Mouse (Mus musculus): ENCODE results near the gene Trim66.

The Trim66 gene

DNA sequence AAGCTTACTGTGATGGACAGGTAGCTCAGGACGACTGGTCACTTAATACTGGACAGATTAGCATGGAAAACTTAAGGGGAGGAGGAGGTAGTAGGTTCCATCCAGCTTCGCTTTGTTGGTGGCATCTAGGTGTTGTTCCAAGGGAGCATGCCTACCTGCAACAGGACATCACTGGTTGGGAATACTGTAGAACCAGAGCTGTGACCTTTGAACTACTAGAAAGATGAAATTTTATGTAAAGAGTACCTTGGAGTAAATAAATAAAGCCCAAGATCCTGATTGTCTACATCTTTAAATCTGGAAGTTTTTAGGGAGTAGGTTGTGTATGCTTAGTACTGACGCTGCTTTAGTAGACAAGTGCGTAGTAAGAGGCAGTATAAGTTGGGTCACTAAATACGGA, 14.2 kb upstream of the Trim66 start:
- no peak for DNase-seq (ENCODE audit: low spot score)

GRCm38 (mm10) chr7:109519936-109520335, 12.0 kb upstream of the Trim66 start:
- DNase-seq (ENCODE audit: low spot score) = no peak

DNA sequence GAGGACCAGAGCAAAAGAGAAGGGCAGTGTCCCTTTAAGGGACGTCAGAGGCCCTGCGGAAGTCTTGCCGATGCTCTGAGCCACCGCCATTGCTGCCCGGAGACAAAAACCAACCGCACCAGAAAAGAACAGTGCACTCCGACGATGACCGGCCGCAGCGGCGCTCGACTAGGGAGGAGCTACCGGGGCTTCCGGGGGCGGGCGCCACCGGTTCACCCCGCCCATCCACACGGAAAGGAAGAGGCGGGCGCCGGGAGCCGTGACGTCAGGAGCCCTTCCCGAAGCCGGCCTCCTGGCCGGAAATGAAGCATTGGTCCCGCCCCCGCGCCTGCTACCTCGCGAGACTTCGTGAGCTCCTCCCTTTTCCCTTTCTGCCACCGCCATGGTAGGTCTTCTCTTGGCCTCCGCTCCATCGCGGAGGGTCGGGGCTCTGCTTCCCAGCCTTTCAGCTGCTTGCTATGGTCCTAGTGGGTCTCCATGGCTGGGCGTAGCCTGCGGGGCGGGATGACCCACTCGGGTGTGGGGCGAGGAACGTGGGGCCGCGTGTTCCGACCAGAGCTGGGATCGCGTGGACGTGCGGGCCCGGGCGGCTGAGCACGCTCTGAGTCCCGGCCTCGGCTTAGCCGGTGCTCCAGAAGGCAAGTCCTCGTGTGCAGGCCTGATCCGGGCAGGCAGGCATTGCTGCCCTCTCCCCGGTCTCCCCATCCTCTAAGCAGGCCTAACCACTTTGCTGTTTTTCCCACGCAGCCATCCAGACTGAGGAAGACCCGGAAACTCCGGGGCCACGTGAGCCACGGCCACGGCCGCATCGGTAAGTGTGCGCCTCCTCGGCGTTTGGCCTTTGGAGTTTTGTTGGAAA, 11.1 kb upstream of the Trim66 start, which contains the start of gene Rpl27a:
Rpl27a (plus strand) TSS at position 310 of the 859 bp plus-strand sequence.
- peak; percentile 98 for DNase-seq (ENCODE audit: low spot score)

DNA sequence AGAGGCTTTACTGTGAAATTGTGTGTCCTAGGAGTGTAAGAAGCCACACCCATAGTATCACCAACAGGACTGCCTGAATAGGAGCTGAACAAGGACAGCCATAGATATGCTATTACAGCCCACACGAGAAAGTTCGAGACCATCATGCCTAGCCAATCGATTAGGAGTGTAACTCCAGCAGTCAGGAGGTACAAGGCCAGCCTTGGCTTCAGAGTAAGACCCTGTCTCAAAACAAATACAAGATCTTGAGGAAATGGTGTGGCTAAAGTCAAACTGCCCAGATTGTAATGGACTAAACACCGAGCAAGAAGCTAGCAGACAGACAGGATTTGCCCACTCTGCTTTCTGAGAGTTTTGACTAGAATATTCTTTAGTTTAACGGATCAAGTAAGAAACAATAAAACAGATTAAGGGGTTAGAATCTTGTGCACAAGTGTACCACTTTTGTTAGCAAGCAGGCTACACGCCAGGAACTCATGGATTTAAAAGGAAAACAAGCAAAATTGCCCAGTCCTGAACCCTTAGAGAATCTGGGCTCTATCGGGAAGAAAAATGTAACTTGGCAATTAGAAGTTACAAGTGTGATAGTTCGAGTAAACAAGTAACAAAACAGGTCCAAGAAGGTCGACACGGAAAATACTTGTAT, 10.2 kb upstream of the Trim66 start:
- no peak for DNase-seq (ENCODE audit: low spot score)

DNA sequence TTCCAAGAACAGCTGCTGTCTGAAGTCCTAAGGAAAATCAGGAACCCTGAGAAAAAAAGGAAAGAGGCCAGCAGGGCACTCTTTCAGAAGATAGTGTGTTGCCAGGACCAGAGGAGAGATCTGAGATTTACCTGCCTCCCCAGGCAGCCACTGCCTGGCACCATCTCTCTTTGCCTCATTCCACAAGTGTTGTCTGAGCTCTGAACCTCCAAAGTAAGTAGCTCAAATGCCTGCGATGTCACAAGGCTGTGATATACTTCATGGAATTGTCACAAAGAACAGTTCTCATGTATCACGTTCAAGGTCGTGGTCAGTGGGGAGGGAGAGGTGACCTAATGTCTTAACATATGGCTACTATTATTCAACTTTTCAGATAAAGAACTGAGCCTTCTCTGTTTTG, 8.6 kb upstream of the Trim66 start:
- DNase-seq (ENCODE audit: low spot score) = no peak

- no peak for DNase-seq (ENCODE audit: low spot score)
Observed at GRCm38 (mm10) chr7:109511838-109512237, 3.9 kb upstream of the Trim66 start.

GRCm38 (mm10) chr7:109510799-109511198, 2.9 kb upstream of the Trim66 start:
- DNase-seq (ENCODE audit: low spot score) = no peak

DNA sequence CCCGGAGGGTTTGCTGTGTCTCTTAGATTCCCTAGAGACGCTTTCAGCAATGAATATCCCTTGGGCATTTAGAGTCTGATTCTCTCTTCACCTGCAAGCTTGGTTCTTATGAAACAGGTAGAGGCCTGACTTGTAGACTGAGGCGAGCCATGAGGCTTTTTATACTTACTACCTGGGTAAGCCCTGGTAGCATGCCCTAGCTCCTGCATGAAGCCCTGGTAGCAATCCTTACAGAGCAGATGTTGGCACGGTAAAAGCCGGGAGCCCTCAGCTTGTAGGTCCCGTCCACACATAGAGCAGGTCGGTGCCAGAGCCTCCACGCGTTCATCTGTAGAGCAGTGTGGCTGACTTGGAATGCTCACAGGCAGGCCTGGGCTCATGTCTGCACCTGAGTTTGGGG, 362 bp downstream of the Trim66 start:
- no peak for DNase-seq (ENCODE audit: low spot score)

DNA sequence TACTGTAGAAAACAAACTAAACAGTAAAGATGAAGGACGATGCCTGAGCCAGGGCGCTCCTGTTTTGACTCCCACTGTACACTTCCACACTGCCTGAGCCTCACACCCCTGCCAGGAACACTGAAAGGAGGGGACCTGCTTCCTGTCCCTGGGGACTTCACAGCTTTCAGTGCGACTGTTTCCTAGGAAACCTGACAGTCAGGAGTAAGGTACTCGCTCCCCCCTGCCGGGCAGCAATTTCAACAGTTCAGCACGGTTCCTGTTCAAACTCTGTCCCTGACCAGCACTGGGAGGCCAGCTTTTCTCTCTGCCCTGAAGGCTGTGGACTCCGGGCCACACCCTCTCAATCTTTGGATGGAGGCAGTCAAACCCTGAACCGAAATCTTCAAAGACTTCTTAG, 815 bp downstream of the Trim66 start:
- DNase-seq (ENCODE audit: low spot score) = no peak

- DNase-seq (ENCODE audit: low spot score) = no peak
Observed at GRCm38 (mm10) chr7:109497507-109497906, 10.4 kb downstream of the Trim66 start.

DNA sequence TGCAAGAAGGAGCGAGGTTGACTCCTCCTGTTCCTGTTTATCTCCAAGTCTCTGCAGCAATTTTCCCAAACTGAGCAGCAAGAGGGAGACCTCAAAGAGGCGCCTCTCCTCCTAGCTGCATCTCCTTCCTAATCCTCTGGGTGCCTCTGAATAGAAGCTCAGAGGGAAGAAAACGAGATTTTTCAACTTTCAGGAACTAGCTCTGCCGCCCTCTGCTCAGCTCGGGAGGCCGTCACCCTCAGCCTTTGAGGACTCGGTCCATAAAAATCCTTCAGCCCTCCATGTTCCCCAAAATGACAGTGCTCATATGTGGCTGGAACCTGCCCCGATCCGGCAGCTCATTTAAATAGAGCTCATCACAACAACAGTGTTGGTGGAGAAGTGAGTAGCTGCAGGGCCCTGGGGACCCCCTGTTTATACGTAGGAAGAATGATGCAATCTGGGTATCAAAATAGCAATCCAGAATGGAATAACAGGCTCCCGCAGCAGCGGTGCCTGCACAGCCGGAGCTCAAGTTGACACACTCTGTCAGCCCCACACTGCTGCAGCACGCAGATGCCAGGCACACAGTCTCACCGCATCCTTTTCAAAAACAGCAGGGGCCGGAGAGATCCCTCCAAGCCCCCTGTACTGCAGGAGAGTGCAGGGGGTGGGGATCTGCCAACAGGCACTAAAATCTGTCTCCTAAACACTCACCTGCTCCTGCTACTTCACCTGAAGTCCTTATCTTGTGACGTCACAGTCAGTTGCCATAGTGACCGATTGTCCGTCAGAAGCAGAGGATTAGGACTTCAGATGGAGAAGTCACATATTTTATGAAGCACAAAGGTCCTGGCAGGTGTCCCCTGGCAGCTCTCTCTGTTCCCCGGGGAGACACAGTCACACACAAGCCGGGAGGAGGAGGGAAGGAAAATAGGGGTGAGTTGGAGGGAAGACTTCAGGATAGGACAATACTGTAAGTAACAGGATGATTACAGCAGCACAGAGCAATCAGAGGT, 14.3 kb downstream of the Trim66 start:
- no peak for DNase-seq (ENCODE audit: low spot score)

DNA sequence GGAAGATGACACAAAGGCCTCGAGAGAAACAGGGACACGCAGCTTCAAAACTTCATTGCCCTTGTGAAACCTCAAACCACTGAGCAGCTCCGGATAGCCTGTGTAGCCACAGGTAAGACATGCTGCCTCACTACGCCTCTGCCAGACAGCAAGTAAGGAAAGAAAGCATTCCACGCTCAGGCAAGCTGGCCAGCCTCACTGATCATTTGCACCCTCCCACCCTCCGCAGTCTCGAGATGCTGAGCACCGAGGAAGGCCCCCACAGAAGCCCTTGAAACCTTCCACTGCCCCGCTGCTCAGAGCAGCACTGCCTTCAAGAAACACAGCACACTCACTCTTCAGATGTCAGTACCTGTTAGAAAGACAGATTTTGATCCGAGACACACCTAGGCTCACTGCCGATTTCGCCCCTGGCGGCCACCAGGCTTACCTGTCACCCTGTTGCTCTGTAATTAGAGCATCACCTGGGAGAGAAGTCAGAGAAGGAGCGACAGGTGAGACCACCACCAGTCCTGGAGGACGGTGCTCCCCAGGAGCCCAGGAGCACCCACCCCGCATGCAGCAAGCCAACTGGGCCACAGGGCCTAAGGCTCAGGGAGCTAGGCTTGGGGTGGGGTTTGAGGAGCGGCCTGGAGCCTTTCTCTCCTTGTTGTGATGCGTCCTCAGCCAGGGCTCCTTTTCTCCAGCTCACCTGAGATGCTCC, 15.2 kb downstream of the Trim66 start:
- no peak for DNase-seq (ENCODE audit: low spot score)

GRCm38 (mm10) chr7:109484221-109484620, 23.7 kb downstream of the Trim66 start:
- DNase-seq (ENCODE audit: low spot score) = no peak

- DNase-seq (ENCODE audit: low spot score) = no peak
Observed at GRCm38 (mm10) chr7:109480765-109481197, 27.2 kb downstream of the Trim66 start.

- no peak for DNase-seq (ENCODE audit: low spot score)
Observed at GRCm38 (mm10) chr7:109477926-109478325, 30.0 kb downstream of the Trim66 start.

GRCm38 (mm10) chr7:109470700-109471099, 37.2 kb downstream of the Trim66 start:
- no peak for DNase-seq (ENCODE audit: low spot score)

- DNase-seq (ENCODE audit: low spot score) = no peak
Observed at GRCm38 (mm10) chr7:109468262-109468701, 39.7 kb downstream of the Trim66 start.

- no peak for DNase-seq (ENCODE audit: low spot score)
Observed at GRCm38 (mm10) chr7:109467591-109467990, 40.3 kb downstream of the Trim66 start.

- DNase-seq (ENCODE audit: low spot score) = no peak
Observed at GRCm38 (mm10) chr7:109460698-109461097, 47.2 kb downstream of the Trim66 start.

DNA sequence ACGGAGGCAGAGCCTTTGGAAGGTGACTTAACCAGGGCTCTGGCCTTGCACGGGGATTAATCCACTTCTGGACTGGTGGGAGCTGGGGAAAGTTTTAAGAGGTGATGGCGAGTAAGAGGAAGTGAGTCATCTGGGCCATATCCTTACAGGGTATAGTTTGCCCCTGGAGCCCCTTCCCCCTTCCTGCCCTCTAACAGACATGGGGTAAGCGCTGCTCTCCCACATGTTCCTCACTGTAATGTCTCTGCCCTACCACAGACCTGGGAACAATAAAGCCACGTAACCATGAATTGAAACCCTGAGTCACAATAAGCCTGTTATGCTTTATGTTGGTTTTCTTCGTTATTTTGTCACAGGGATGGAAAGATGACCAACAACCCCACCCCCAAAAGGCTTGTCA, 51.4 kb downstream of the Trim66 start:
- no peak for DNase-seq (ENCODE audit: low spot score)

- no peak for DNase-seq (ENCODE audit: low spot score)
Observed at GRCm38 (mm10) chr7:109455748-109456147, 52.2 kb downstream of the Trim66 start.
